Mouse (Mus musculus): ENCODE measurements at regions not wholly inside any gene's neighbourhood (a gene's known extent, or its start where the extent isn't known, plus 50 kb on each side); places are given as distances from the start of the nearest gene placed in this dataset.

GRCm38 (mm10) chr11:111363363-111363762 lies 297.4 kb downstream of the Kcnj2 start:
- H3K4me1 ChIP-seq (ENCODE audit: control insufficient read depth in 1 of 2, insufficient read depth in 2 of 2, low read length in 2 of 2), result no peaks in the 10 kb centered on the region
- H3K9me3 ChIP-seq (replicated peaks; ENCODE audit: insufficient read depth, low read length), result no peaks in the 10 kb centered on the region
- TF ChIP-seq SIN3A (IDR thresholded peaks at IDR 0.05; ENCODE audit: low read length), result no peak
- no peak for TF ChIP-seq KAT2A (conservative IDR thresholded peaks at IDR 0.05; ENCODE audit: low read depth, low read length)
- TF ChIP-seq BHLHE40 (IDR thresholded peaks at IDR 0.05; ENCODE audit: borderline replicate concordance, low read depth, low read length), result no peak
- TF ChIP-seq EP300 (IDR thresholded peaks at IDR 0.05; ENCODE audit: low read depth in 1 of 2, low read length in 2 of 2), result no peak
- no peak for TF ChIP-seq ZMIZ1 (IDR thresholded peaks at IDR 0.05; ENCODE audit: low read depth, low read length)
- TF ChIP-seq ELF1 (IDR thresholded peaks at IDR 0.05; ENCODE audit: low read depth, low read length), result no peak
- TF ChIP-seq POLR2AphosphoS2 (IDR thresholded peaks at IDR 0.05; ENCODE audit: low read length), result no peak
- no peak for TF ChIP-seq TBP (IDR thresholded peaks at IDR 0.05; ENCODE audit: low read depth, low read length)
- no peak for TF ChIP-seq UBTF (IDR thresholded peaks at IDR 0.05; ENCODE audit: borderline replicate concordance, insufficient read depth, low read depth, low read length)
- TF ChIP-seq HCFC1 (IDR thresholded peaks at IDR 0.05; ENCODE audit: low read depth, low read length), result no peak
- TF ChIP-seq GATA1 (IDR thresholded peaks at IDR 0.05; ENCODE audit: low read depth, low read length), result no peak
- TF ChIP-seq MYB (IDR thresholded peaks at IDR 0.05; ENCODE audit: low read depth, low read length), result no peak
- H3K9ac ChIP-seq (ENCODE audit: control insufficient read depth, low read depth, low read length, poor library complexity, severe bottlenecking), result no peak overlapping the region
- H3K27ac ChIP-seq (ENCODE audit: control insufficient read depth, low read depth, low read length), result no peak overlapping the region
- H3K36me3 ChIP-seq (ENCODE audit: control insufficient read depth in 1 of 2, insufficient read depth in 2 of 2, low read length in 2 of 2), result no peaks in the 10 kb centered on the region
- no peak overlapping the region for H3K4me3 ChIP-seq (ENCODE audit: control insufficient read depth in 1 of 2, insufficient read depth in 1 of 2, low read depth in 2 of 2, low read length in 2 of 2)
- no peaks in the 10 kb centered on the region for H3K79me2 ChIP-seq (ENCODE audit: control insufficient read depth, insufficient read depth, low read length, poor library complexity)
- H3K27me3 ChIP-seq (ENCODE audit: control insufficient read depth in 1 of 2, insufficient read depth in 2 of 2, low read length in 2 of 2), result no peaks in the 10 kb centered on the region
- no peak for DNase-seq (ENCODE audit: low read depth, low spot score)

GRCm38 (mm10) chr11:111377165-111377564 lies 311.2 kb downstream of the Kcnj2 start:
- no peak overlapping the region for H3K4me3 ChIP-seq (ENCODE audit: control insufficient read depth in 1 of 2, insufficient read depth in 1 of 2, low read depth in 2 of 2, low read length in 2 of 2)
- no peak overlapping the region for H3K9ac ChIP-seq (ENCODE audit: control insufficient read depth, low read depth, low read length, poor library complexity, severe bottlenecking)
- H3K27me3 ChIP-seq (ENCODE audit: control insufficient read depth in 1 of 2, insufficient read depth in 2 of 2, low read length in 2 of 2), result no peaks in the 10 kb centered on the region
- H3K9me3 ChIP-seq (replicated peaks; ENCODE audit: insufficient read depth, low read length), result no peaks in the 10 kb centered on the region
- TF ChIP-seq KAT2A (conservative IDR thresholded peaks at IDR 0.05; ENCODE audit: low read depth, low read length), result no peak
- no peak for TF ChIP-seq MYB (IDR thresholded peaks at IDR 0.05; ENCODE audit: low read depth, low read length)
- TF ChIP-seq JUND (IDR thresholded peaks at IDR 0.05; ENCODE audit: low read depth, low read length), result no peak
- TF ChIP-seq SIN3A (IDR thresholded peaks at IDR 0.05; ENCODE audit: low read length), result no peak
- TF ChIP-seq MAX (IDR thresholded peaks at IDR 0.05; ENCODE audit: low read length), result no peak
- no peak for TF ChIP-seq CHD1 (IDR thresholded peaks at IDR 0.05; ENCODE audit: low read depth, low read length)
- TF ChIP-seq TAL1 (IDR thresholded peaks at IDR 0.05; ENCODE audit: low read length), result no peak
- no peak for TF ChIP-seq HCFC1 (IDR thresholded peaks at IDR 0.05; ENCODE audit: low read depth, low read length)
- no peak for TF ChIP-seq ZKSCAN1 (IDR thresholded peaks at IDR 0.05; ENCODE audit: low read depth, low read length)
- no peak for TF ChIP-seq MAFK (IDR thresholded peaks at IDR 0.05; ENCODE audit: borderline replicate concordance, low read depth, low read length)
- no peak for TF ChIP-seq NELFE (IDR thresholded peaks at IDR 0.05; ENCODE audit: low read depth, low read length)
- no peak for TF ChIP-seq GABPA (IDR thresholded peaks at IDR 0.05; ENCODE audit: low read depth, low read length)
- TF ChIP-seq TCF12 (IDR thresholded peaks at IDR 0.05; ENCODE audit: low read depth, low read length), result no peak
- TF ChIP-seq ZC3H11A (IDR thresholded peaks at IDR 0.05; ENCODE audit: low read depth, low read length), result no peak
- TF ChIP-seq ZNF384 (IDR thresholded peaks at IDR 0.05; ENCODE audit: low read depth, low read length), result no peak
- TF ChIP-seq POLR2AphosphoS5 (IDR thresholded peaks at IDR 0.05; ENCODE audit: borderline replicate concordance, low read depth, low read length), result no peak
- TF ChIP-seq POLR2A (IDR thresholded peaks at IDR 0.05; ENCODE audit: control insufficient read depth in 1 of 2, insufficient read depth in 1 of 2, low read depth in 1 of 2, low read length in 2 of 2, poor library complexity in 1 of 2), result no peak
- no peak for DNase-seq (ENCODE audit: low read depth, low spot score)
- H3K27ac ChIP-seq (ENCODE audit: control insufficient read depth, low read depth, low read length), result no peak overlapping the region
- H3K36me3 ChIP-seq (ENCODE audit: control insufficient read depth in 1 of 2, insufficient read depth in 2 of 2, low read length in 2 of 2), result no peaks in the 10 kb centered on the region
- H3K79me2 ChIP-seq (ENCODE audit: control insufficient read depth, insufficient read depth, low read length, poor library complexity), result no peaks in the 10 kb centered on the region
- H3K4me1 ChIP-seq (ENCODE audit: control insufficient read depth in 1 of 2, insufficient read depth in 2 of 2, low read length in 2 of 2), result no peaks in the 10 kb centered on the region
